Mouse (Mus musculus) olfactory bulb, adult 2 months (tissue): Measurements from ENCODE around the gene M6pr. TPM values are rescaled to one million over a fixed set of nuclear protein-coding genes. Genes with fewer than 3 reads are reported as not detected.
A peak's percentile ranks its signal among the peaks of the same experiment; 100 is the strongest.

Experiments
- H3K27ac ChIP-seq: fragments of 200-500 bp; 2 replicates; pipeline ENCODE4 v1.5.1; 2012; ENCODE audit warnings: low read depth, low read length; ENCODE audit not compliant: insufficient read depth
- H3K4me1 ChIP-seq: fragments of 200-500 bp; 2 replicates; pipeline ENCODE4 v1.6.1; 2012; ENCODE audit warnings: low read length; ENCODE audit not compliant: control insufficient read depth, insufficient read depth
- H3K4me3 ChIP-seq: fragments of 200-500 bp; 2 replicates; pipeline ENCODE4 v1.5.1; 2012; ENCODE audit warnings: mild to moderate bottlenecking, low read depth, low read length, moderate library complexity; ENCODE audit not compliant: insufficient read depth
- CTCF ChIP-seq: fragments of 200-500 bp; IDR thresholded peaks from 2 replicates; pipeline ENCODE4 v1.5.1; 2012; ENCODE audit warnings: low read depth, mild to moderate bottlenecking, low read length, moderate library complexity; ENCODE audit not compliant: insufficient read depth
- POLR2A ChIP-seq: fragments of 200-500 bp; IDR thresholded peaks from 2 replicates; pipeline ENCODE4 v1.6.1; 2012; ENCODE audit warnings: mild to moderate bottlenecking, low read depth, low read length, moderate library complexity; ENCODE audit not compliant: insufficient read depth
- WGBS: fragments of 180-500 bp; shearing (Covaris S2); methylation state at CpG from one replicate; pipeline ENCODE4 v1.1.7; 2018; 5-methylcytosine and 5-hydroxymethylcytosine counted together
- polyA plus RNA-seq: library from polyadenylated mRNA; stranded (reverse); fragments of >200 nt; gene quantifications from 2 replicates; pipeline ENCODE4 v1.2.4, GENCODE M21; 2012; ENCODE audit warnings: low replicate concordance; ENCODE audit not compliant: missing spikeins, insufficient read depth, insufficient read length

The M6pr gene
- polyA plus RNA-seq, 1 experiment, result not detected

DNA sequence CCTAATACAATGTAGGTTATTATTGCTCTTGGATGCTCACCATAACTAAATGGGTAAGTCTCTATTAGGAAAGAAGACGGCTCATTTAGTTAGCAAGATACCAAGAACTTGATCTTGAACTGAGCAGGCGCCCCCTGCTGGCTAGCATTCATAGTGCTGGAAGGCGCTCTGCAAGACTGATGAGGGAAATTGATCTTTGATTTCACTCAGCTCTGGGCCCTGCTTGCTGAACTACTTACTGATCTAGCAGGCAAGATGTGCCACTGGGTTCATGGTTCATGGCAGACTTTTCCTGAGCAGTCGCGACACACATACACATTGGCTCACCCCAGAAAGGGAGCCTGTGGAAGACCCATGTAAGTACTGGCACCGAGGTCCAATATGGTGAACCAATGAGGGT, 4.2 kb upstream of the M6pr start:
- no peak overlapping the region for H3K27ac ChIP-seq
- no peaks in the 10 kb centered on the region for H3K4me1 ChIP-seq
- no peak for TF ChIP-seq POLR2A
- TF ChIP-seq CTCF, result peak; percentile 33; the same call in 1 of the 2 replicates
- H3K4me3 ChIP-seq, result no peak overlapping the region
- 29% methylated on average over 6 of the region's 6 CpGs for WGBS

DNA sequence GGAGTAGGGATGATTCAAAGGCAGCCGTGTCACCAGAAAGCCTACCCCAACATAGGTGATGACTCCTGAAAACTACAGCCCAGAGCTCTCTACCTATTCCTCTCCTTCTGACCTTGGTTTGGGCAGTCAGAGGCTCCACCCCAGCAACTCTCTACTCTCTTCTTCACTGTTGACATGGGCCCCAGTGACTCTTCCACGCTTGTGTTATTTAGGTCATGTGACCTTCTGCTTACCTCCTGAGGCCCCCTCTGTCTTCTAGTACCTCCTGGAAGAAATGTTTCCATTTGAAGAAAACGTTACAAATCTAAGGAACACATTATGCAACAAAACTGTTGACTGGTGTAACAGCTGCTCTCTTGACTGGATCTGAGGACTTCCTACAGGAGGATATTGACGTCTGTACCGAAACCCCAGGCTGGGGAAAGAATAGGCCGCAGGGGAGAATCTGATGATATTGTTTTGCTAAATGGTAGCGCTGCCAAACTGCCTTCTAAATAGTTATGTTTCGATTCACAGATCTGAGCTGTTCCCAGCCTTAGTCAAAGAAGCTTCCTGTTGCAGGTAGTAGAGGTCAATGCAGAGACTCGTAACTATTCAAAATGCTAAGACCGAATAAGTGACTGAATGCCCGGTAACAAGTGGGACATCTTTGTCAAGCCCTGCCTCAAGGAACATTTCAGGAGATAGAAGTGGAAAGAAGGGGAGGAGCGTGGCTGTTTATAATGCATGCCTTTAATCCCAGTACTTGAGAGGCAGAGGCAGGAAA, 3.5 kb upstream of the M6pr start:
- TF ChIP-seq POLR2A (no peak), CTCF (no peak)
- no peak overlapping the region for H3K4me3 ChIP-seq
- H3K27ac ChIP-seq, result no peak overlapping the region
- 83% methylated on average over 12 of the region's 12 CpGs for WGBS
- no peaks in the 10 kb centered on the region for H3K4me1 ChIP-seq

DNA sequence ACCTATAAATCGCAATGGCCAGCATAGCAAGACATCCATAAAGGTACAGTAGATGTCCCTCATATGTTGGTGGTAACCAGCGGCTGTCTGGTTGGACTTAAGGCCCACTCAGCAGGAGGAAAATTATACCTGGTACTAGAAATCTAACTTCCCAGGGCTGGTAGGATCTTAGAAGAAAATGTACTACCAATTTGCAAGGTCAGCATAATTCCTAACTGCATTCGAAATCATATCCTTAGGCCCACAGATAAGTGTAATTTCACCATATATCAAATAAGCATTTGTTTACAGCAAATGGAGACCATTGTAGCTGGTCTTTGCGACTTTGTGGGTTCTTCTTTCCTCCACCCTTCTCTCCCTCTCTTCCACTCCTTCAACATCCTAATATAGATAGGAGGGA, 1.8 kb upstream of the M6pr start:
- no peak overlapping the region for H3K4me3 ChIP-seq
- 92% methylated on average over 4 of the region's 4 CpGs for WGBS
- no peak overlapping the region for H3K27ac ChIP-seq
- TF ChIP-seq POLR2A (no peak), CTCF (no peak)
- H3K4me1 ChIP-seq, result no peaks in the 10 kb centered on the region

DNA sequence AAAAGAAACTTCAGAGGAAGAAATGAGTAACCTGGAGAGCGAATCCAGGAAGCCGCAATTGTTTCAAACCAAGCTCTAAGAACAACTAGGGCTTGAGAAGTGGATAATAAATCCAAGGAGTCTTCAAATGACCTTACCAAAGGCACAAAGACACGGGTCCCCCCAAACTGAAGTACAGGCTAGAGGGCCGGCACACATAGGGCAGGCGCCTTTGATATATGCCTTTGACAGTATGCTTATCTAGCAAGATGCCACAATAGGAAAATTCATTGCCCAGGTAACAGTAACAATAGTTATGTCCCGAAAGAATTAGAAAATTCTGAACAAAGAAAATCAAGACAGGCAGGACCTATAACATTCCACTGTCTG, 400 bp upstream of the M6pr start:
- Histone ChIP-seq H3K4me1 (no peaks in the 10 kb centered on the region), H3K4me3 (no peak overlapping the region), H3K27ac (no peak overlapping the region)
- WGBS, result 63% methylated on average over 6 of the region's 6 CpGs
- TF ChIP-seq CTCF, result no peak

DNA sequence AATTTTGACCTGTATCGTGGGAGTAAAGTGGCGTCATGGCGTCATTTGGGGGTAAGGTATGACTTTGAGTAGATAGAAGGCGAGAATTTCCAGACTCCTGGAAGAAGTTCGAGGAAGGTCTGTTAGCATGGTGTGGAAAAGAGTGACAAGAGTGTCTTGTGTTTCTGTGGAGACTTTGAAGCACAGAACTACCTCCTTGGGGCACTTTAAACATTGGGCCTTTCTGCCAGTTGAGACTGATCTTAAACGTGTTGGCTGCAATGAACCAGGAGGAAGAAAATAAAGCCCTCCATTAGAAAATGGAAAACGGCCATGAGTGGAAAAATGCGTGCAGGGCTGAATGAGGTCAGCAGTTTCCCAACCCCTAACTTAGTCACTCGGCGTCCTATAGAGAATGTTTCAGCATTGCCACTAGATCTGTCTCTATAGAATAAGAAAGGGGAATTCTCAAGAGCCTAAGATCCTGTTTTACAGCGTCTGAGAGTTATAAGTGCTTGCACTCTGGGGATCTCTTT, 983 bp downstream of the M6pr start:
- TF ChIP-seq POLR2A (no peak), CTCF (no peak)
- 3% methylated on average over 11 of the region's 11 CpGs for WGBS
- H3K27ac ChIP-seq, result no peak overlapping the region

DNA sequence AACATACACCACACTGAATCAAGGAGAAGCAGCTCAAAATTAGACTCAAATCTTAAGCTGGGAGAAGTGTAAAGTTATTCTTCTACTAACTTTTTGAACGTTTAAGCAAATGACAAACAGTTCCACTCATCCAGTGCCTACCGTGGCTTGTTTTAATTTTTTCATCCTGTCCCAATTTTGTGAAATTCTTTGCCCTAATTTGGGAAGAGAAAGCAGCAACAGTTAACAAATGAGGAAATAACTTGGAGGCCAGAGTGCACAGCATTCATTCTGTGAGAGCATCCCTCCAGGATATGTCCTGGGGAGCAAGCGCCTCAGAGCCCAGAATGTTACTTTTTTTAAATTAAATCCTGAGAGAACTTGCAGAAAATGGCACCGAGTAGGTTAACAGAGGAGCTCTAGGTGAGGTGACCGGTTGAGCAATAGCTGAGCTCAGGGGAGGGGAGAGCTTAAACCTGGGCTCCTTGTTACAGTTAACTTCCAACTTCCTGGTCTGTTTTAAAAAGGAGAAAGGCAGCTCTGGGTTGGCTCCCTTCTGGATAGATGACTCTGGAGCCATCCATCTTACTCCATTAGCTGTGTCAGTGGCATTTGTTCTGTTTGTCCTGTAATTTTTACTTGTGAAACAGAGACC, 1.8 kb downstream of the M6pr start:
- no peak for TF ChIP-seq POLR2A
- TF ChIP-seq CTCF, result no peak
- H3K4me1 ChIP-seq, result no peaks in the 10 kb centered on the region
- no peak overlapping the region for H3K4me3 ChIP-seq

More for the DNA sequence above, 983 bp downstream of the M6pr start:
- Histone ChIP-seq H3K4me1 (no peaks in the 10 kb centered on the region), H3K4me3 (peak overlapping the region; percentile 82)

DNA sequence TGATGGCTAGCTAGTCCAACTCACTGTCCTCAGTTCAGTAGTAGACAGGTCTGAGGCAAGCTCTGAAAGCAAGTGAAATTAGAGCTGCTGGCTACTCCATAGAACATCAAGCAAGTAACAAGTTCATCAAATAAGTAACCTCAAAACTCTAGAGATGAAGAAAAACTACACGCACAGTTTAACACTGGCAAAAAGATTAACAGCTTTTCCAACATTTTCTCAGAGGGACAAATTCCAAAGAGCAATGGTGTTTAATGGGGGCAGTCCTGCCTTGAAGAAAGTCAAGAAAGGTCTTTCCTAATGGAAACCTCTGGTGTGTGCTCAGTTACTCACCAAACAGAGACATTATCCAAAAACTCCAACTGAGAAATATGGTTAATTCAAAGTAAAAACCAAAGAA, 10.2 kb downstream of the M6pr start:
- TF ChIP-seq POLR2A (no peak), CTCF (no peak)
- no peak overlapping the region for H3K4me3 ChIP-seq
- WGBS, result 98% methylated on average over 1 of the region's 1 CpGs
- H3K4me1 ChIP-seq, result no peaks in the 10 kb centered on the region
- H3K27ac ChIP-seq, result no peak overlapping the region

More for the DNA sequence above, 1.8 kb downstream of the M6pr start:
- H3K27ac ChIP-seq, result no peak overlapping the region
- WGBS, result 67% methylated on average over 5 of the region's 5 CpGs

DNA sequence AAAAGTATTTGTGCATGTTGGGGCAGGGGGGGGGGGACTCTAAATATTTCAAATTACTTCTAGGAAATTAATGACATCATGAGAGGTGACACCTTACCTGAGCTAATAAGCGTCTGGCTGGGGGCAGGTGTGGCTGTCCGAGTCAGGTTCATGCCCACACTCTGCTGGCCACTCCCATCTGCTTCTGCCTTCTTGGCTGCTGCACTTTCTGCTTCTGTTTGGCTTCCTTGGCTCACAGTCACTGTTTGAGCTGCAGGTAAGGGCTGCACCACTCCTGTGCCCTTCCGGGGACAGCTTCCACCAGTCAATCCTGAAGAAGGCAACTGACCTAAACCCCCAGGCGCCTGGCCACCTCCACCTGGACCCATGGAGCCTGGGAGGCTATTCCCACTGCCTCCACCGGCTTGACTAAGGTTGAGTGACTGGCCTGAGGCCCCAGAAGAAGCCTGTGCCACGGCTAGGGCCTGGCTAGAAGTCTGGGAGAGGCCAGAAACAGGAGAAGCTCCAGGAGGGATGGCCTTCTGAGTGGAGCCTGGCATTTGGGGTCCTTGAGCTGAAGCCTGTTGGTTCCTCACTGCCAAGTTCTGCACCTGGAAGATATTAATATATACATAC, 16.9 kb downstream of the M6pr start:
- 93% methylated on average over 6 of the region's 6 CpGs for WGBS
- no peak for TF ChIP-seq POLR2A
- TF ChIP-seq CTCF, result no peak
- Histone ChIP-seq H3K4me3 (no peak overlapping the region), H3K27ac (no peak overlapping the region), H3K4me1 (no peaks in the 10 kb centered on the region)

DNA sequence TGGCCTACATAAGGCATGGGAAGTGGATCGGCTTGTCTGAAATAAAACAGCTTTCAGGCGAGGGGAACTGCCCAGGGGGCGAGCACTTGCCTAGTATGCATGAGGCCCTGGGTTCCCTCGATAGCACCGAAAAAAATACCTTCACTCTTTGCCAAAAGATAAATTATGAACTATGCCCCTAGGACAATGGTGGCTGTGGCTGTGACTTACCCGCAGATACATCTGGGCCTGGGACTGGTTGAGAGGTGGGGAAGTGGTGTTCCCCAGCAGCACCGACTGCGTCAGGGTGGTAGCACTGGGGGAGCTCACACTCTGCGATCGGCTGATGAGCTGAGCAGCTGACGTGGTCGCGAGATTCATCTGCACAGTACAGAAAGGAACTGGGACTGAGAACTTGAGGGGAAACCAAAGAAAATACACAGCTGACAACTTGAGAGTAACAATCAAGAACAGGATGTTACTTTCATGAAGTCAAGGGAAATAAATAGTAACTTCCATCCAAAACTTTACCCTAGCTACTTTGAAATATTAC, 24.6 kb downstream of the M6pr start:
- no peak overlapping the region for H3K27ac ChIP-seq
- TF ChIP-seq POLR2A (no peak), CTCF (no peak)
- H3K4me1 ChIP-seq, result no peaks in the 10 kb centered on the region
- no peak overlapping the region for H3K4me3 ChIP-seq
- 87% methylated on average over 13 of the region's 13 CpGs for WGBS
